Mouse (Mus musculus) CH12.LX (cell line): ENCODE measurements at regions not wholly inside any gene's neighbourhood (a gene's known extent, or its start where the extent isn't known, plus 50 kb on each side); places are given as distances from the start of the nearest gene placed in this dataset.
A peak's percentile ranks its signal among the peaks of the same experiment; 100 is the strongest.

ENCODE experiments used
- DNase-seq: peaks from one replicate; pipeline ENCODE4 v3.0.0-alpha.2; 2013; ENCODE audit errors: extremely low read depth
- H3K27ac ChIP-seq: 2 replicates; pipeline ENCODE4 v1.5.1; 2012; ENCODE audit warnings: low read depth, mild to moderate bottlenecking, control low read depth, moderate library complexity; ENCODE audit not compliant: insufficient read depth
- H3K27me3 ChIP-seq: replicated peaks from 2 replicates; pipeline ENCODE3; 2012; ENCODE audit warnings: inconsistent platforms
- H3K36me3 ChIP-seq, 2 experiments: replicated peaks in 1 of 2; 2 replicates each; pipeline versions ENCODE3 to v1.6.1; 2012; ENCODE audit warnings: inconsistent platforms in 1 of 2, low read length in 1 of 2, mild to moderate bottlenecking in 1 of 2, mixed read lengths in 1 of 2, moderate library complexity in 1 of 2; ENCODE audit not compliant: control insufficient read depth in 1 of 2, insufficient read depth in 1 of 2
- H3K4me1 ChIP-seq, 2 experiments: 2 replicates each; pipeline ENCODE4 v1.6.1; 2012; ENCODE audit warnings: inconsistent platforms in 1 of 2, moderate library complexity in 1 of 2; ENCODE audit not compliant: insufficient read depth in 2 of 2, control insufficient read depth in 1 of 2
- H3K4me2 ChIP-seq: 2 replicates; pipeline ENCODE4 v1.6.1; 2012; ENCODE audit warnings: low read depth, mild to moderate bottlenecking, control low read depth; ENCODE audit not compliant: poor library complexity, insufficient read depth, severe bottlenecking
- H3K4me3 ChIP-seq, 3 experiments: fragments of 150-350 bp in 1 of 3; sonication (generic) in 1 of 3; replicated peaks in 1 of 3; 2 replicates each; pipeline versions ENCODE3 to v1.5.1; 2011 to 2012; ENCODE audit warnings: low read depth in 2 of 3, low read length in 2 of 3, mild to moderate bottlenecking in 2 of 3, moderate library complexity in 2 of 3, control low read depth in 1 of 3, improper control_type of control experiment in 1 of 3, inconsistent platforms in 1 of 3, mixed read lengths in 1 of 3; ENCODE audit not compliant: poor library complexity in 1 of 3
- H3K79me2 ChIP-seq: replicated peaks from 2 replicates; pipeline ENCODE4 v1.6.1; 2012; ENCODE audit warnings: mild to moderate bottlenecking, moderate library complexity; ENCODE audit not compliant: control insufficient read depth, poor library complexity, insufficient read depth, severe bottlenecking; ENCODE audit errors: extremely low read depth
- H3K9ac ChIP-seq: 2 replicates; pipeline ENCODE4 v1.6.1; 2012; ENCODE audit warnings: low read depth, mild to moderate bottlenecking, control low read depth, moderate library complexity; ENCODE audit not compliant: insufficient read depth
- H3K9me3 ChIP-seq: replicated peaks from 2 replicates; pipeline ENCODE3; 2012; ENCODE audit warnings: low read length, inconsistent platforms, mixed read lengths
- BHLHE40 ChIP-seq: IDR thresholded peaks from 2 replicates; pipeline ENCODE4 v1.6.1; 2011; ENCODE audit warnings: mild to moderate bottlenecking, low read depth, low read length, improper control_type of control experiment
- CHD2 ChIP-seq: IDR thresholded peaks from 2 replicates; pipeline ENCODE4 v1.6.1; 2011; ENCODE audit warnings: low read length, improper control_type of control experiment
- CTCF ChIP-seq, 2 experiments: IDR thresholded peaks in 1 of 2; conservative IDR thresholded peaks in 1 of 2; 2 replicates each; pipeline ENCODE4 v1.5.1; 2011 to 2012; ENCODE audit warnings: low read depth in 2 of 2, low read length in 2 of 2, improper control_type of control experiment in 1 of 2, inconsistent platforms in 1 of 2, mild to moderate bottlenecking in 1 of 2, moderate library complexity in 1 of 2
- E2F4 ChIP-seq: IDR thresholded peaks from 2 replicates; pipeline ENCODE4 v1.6.1; 2011; ENCODE audit warnings: low read depth, low read length, improper control_type of control experiment; ENCODE audit not compliant: insufficient replicate concordance
- ELF1 ChIP-seq: IDR thresholded peaks from 2 replicates; pipeline ENCODE4 v1.6.1; 2014; ENCODE audit warnings: low read depth, mild to moderate bottlenecking, inconsistent platforms, low read length, improper control_type of control experiment
- ETS1 ChIP-seq: conservative IDR thresholded peaks from 2 replicates; pipeline ENCODE4 v1.6.1; 2012; ENCODE audit warnings: low read depth, mild to moderate bottlenecking, inconsistent platforms, low read length, improper control_type of control experiment, moderate library complexity
- GABPA ChIP-seq: IDR thresholded peaks from 2 replicates; pipeline ENCODE4 v1.6.1; 2012; ENCODE audit warnings: low read depth, low read length, improper control_type of control experiment, inconsistent platforms; ENCODE audit not compliant: insufficient replicate concordance
- HCFC1 ChIP-seq: IDR thresholded peaks from 2 replicates; pipeline ENCODE4 v1.6.1; 2012; ENCODE audit warnings: low read depth, mild to moderate bottlenecking, inconsistent platforms, low read length, improper control_type of control experiment
- JUND ChIP-seq: conservative IDR thresholded peaks from 2 replicates; pipeline ENCODE4 v1.6.1; 2011; ENCODE audit warnings: low read depth, low read length, improper control_type of control experiment
- MAFK ChIP-seq: IDR thresholded peaks from 2 replicates; pipeline ENCODE4 v1.6.1; 2011; ENCODE audit warnings: low read length, improper control_type of control experiment; ENCODE audit not compliant: insufficient replicate concordance
- MAZ ChIP-seq: IDR thresholded peaks from 2 replicates; pipeline ENCODE4 v1.6.1; 2012; ENCODE audit warnings: low read depth, mild to moderate bottlenecking, inconsistent platforms, low read length, improper control_type of control experiment, moderate library complexity
- MEF2A ChIP-seq: IDR thresholded peaks from 2 replicates; pipeline ENCODE4 v1.6.1; 2014; ENCODE audit warnings: low read depth, mild to moderate bottlenecking, inconsistent platforms, low read length, improper control_type of control experiment, borderline replicate concordance
- MXI1 ChIP-seq: IDR thresholded peaks from 2 replicates; pipeline ENCODE4 v1.6.1; 2011; ENCODE audit warnings: mild to moderate bottlenecking, low read depth, low read length, improper control_type of control experiment
- NELFE ChIP-seq: IDR thresholded peaks from 2 replicates; pipeline ENCODE4 v1.6.1; 2011; ENCODE audit warnings: low read depth, low read length, improper control_type of control experiment
- NRF1 ChIP-seq: IDR thresholded peaks from 2 replicates; pipeline ENCODE4 v1.6.1; 2014; ENCODE audit warnings: low read depth, mild to moderate bottlenecking, inconsistent platforms, low read length, improper control_type of control experiment, moderate library complexity
- PAX5 ChIP-seq: IDR thresholded peaks from 2 replicates; pipeline ENCODE4 v1.6.1; 2012; ENCODE audit warnings: low read length, inconsistent platforms, mixed read lengths
- POLR2A ChIP-seq: IDR thresholded peaks from 2 replicates; pipeline ENCODE4 v1.6.1; 2011; ENCODE audit warnings: low read depth, mild to moderate bottlenecking, improper control_type of control experiment, low read length
- POLR2AphosphoS2 ChIP-seq: IDR thresholded peaks from 2 replicates; pipeline ENCODE4 v1.6.1; 2011; ENCODE audit warnings: low read depth, low read length, improper control_type of control experiment
- RAD21 ChIP-seq: IDR thresholded peaks from 2 replicates; pipeline ENCODE4 v1.6.1; 2011; ENCODE audit warnings: low read depth, mild to moderate bottlenecking, low read length, improper control_type of control experiment, moderate library complexity
- RCOR1 ChIP-seq: conservative IDR thresholded peaks from 2 replicates; pipeline ENCODE4 v1.6.1; 2012; ENCODE audit warnings: low read depth, mild to moderate bottlenecking, inconsistent platforms, low read length, improper control_type of control experiment
- SMC3 ChIP-seq: IDR thresholded peaks from 2 replicates; pipeline ENCODE4 v1.6.1; 2011; ENCODE audit warnings: low read depth, low read length, improper control_type of control experiment
- TBP ChIP-seq: conservative IDR thresholded peaks from 2 replicates; pipeline ENCODE4 v1.6.1; 2011; ENCODE audit warnings: low read depth, low read length, improper control_type of control experiment
- TCF12 ChIP-seq: IDR thresholded peaks from 2 replicates; pipeline ENCODE4 v1.6.1; 2014; ENCODE audit warnings: low read depth, mild to moderate bottlenecking, inconsistent platforms, low read length, improper control_type of control experiment
- UBTF ChIP-seq: IDR thresholded peaks from 2 replicates; pipeline ENCODE4 v1.6.1; 2012; ENCODE audit warnings: low read depth, mild to moderate bottlenecking, inconsistent platforms, low read length, improper control_type of control experiment, moderate library complexity
- USF1 ChIP-seq: IDR thresholded peaks from 2 replicates; pipeline ENCODE4 v1.6.1; 2014; ENCODE audit warnings: low read depth, mild to moderate bottlenecking, inconsistent platforms, low read length, improper control_type of control experiment
- ZKSCAN1 ChIP-seq: IDR thresholded peaks from 2 replicates; pipeline ENCODE4 v1.6.1; 2012; ENCODE audit warnings: low read depth, inconsistent platforms, low read length, improper control_type of control experiment, borderline replicate concordance
- ZNF384 ChIP-seq: IDR thresholded peaks from 2 replicates; pipeline ENCODE4 v1.6.1; 2012; ENCODE audit warnings: low read depth, low read length, improper control_type of control experiment, inconsistent platforms
- dilution Hi-C: fragments of 300-500 bp; cut with MboI; formaldehyde crosslinking; loops from 2 replicates; pipeline ENCODE4 v1.14.3; 2020; ENCODE audit warnings: low sequenced_read_pairs; ENCODE audit not compliant: extremely low pct_unique_long_range_greater_than_20kb, extremely low pct_ligation_motif_present
- in situ Hi-C: fragments of 300-500 bp; cut with MboI; formaldehyde crosslinking; loops from 3 replicates; pipeline ENCODE4 v1.14.3; 2019; ENCODE audit warnings: low sequenced_read_pairs, low pct_ligation_motif_present, low pct_unique_long_range_greater_than_20kb, mixed read lengths

DNA sequence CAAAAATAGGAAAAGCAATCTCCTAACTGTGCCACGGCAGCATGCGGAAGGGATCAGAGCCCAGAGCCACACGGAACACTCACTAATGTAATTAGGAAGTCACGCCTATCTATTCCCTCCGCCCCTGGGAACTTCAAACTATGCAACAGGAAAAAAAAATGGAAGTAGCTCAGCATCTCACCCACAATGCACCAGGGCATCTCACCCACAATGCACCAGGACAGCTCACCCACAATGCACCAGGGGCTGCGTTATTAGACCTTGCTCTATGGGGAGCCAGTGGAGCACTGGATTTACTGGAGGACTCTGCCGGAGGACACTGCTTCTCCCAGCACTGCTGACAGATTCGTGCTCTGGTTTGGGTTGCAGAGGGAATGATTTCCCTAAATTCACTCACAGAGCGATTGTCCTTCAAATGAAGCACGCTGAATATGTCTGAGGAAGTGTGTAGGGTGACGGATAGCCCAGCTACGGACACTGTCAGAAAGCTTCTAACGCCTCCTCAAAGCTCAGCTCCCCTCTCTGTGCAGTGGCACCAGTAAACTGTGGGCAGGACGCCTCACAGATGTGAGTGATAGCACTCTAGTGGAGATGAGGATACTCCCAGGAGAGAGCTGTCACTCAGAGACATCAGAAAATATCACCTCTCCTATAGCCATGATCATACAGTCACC, 51.8 kb upstream of the Mbnl2 start:
- no peak overlapping the region for H3K27ac ChIP-seq
- in situ Hi-C loops (no loop called here), dilution Hi-C loops (no loop called here)
- no peak overlapping the region for H3K9ac ChIP-seq
- H3K79me2 ChIP-seq = no peaks in the 10 kb centered on the region
- DNase-seq = no peak
- H3K36me3 ChIP-seq = no peaks in the 10 kb centered on the region
- H3K4me2 ChIP-seq = no peak overlapping the region
- H3K4me3 ChIP-seq = no peak overlapping the region
- H3K4me1 ChIP-seq = no peaks in the 10 kb centered on the region; a peak in 1 of 4 replicates
- no peaks in the 10 kb centered on the region for H3K27me3 ChIP-seq
- H3K9me3 ChIP-seq = no peaks in the 10 kb centered on the region
- TF ChIP-seq GABPA (no peak), MAFK (no peak), BHLHE40 (no peak), CTCF (conservative IDR thresholded peaks at IDR 0.05 in 1 of 2, IDR thresholded peaks at IDR 0.05 in 1 of 2; ENCODE audit: low read depth in 2 of 2, low read length in 2 of 2) (no peak), RAD21 (no peak), POLR2A (no peak), ELF1 (no peak), ZNF384 (no peak), UBTF (no peak), USF1 (no peak), NRF1 (no peak), PAX5 (no peak), HCFC1 (no peak), ZKSCAN1 (no peak), MEF2A (no peak), SMC3 (no peak), TCF12 (no peak), NELFE (no peak), JUND (no peak)

DNA sequence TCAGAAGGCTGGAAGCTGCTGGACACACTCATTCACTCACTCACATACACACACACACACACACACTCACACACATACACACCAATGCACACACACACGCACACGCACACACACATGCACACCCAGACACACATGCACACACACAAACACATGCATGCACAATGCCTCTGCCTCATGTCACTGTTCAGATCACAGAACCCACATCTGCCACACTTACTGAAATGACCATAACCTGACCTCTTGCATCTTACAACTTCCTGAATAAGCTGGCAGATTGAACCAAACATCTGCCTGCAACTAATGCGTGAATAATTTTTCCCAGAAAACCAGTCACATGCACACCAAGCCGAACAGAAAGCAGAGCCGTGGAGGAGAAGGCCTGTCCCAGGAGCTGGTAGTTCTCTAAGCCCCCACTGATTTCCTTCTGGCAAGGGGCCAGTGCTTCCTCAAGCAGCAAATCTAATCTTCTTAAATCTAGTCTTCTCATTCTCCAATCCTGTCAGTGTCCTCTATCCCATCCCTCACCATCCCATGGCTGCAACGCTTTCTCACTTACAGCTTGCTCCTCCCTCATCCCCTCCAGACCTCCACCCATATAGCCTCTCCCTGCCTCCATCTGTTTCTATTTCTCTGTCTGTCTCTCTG, 51.1 kb upstream of the Mbnl2 start:
- Histone ChIP-seq H3K27me3 (no peaks in the 10 kb centered on the region), H3K9ac (no peak overlapping the region), H3K4me2 (peak overlapping the region; percentile 38), H3K27ac (no peak overlapping the region), H3K9me3 (no peaks in the 10 kb centered on the region), H3K4me1 (no peaks in the 10 kb centered on the region; a peak in 1 of 4 replicates), H3K36me3 (no peaks in the 10 kb centered on the region), H3K79me2 (no peaks in the 10 kb centered on the region), H3K4me3 (no peak overlapping the region)
- in situ Hi-C loops = no loop called here
- dilution Hi-C loops = no loop called here
- DNase-seq = no peak
- TF ChIP-seq ETS1 (no peak), CHD2 (no peak), E2F4 (no peak), MAFK (no peak), MXI1 (no peak), MEF2A (no peak), POLR2AphosphoS2 (no peak), MAZ (no peak), TBP (no peak), TCF12 (no peak), RCOR1 (no peak), ZNF384 (no peak)
